Mouse (Mus musculus) brain, embryonic 14.5 days (tissue): ENCODE measurements around the gene Micu2.

ENCODE experiments used
- CTCF ChIP-seq: fragments of 200-500 bp; IDR thresholded peaks from 2 replicates; pipeline ENCODE4 v1.5.1; 2012; ENCODE audit warnings: inconsistent platforms, mild to moderate bottlenecking, moderate library complexity, borderline replicate concordance; ENCODE audit not compliant: insufficient read depth, insufficient read length; ENCODE audit errors: extremely low read depth
- POLR2A ChIP-seq: fragments of 200-500 bp; IDR thresholded peaks from 2 replicates; pipeline ENCODE4 v1.6.1; 2012; ENCODE audit warnings: mild to moderate bottlenecking, inconsistent platforms, borderline replicate concordance; ENCODE audit not compliant: poor library complexity, insufficient read depth, insufficient read length, severe bottlenecking; ENCODE audit errors: extremely low read depth

DNA sequence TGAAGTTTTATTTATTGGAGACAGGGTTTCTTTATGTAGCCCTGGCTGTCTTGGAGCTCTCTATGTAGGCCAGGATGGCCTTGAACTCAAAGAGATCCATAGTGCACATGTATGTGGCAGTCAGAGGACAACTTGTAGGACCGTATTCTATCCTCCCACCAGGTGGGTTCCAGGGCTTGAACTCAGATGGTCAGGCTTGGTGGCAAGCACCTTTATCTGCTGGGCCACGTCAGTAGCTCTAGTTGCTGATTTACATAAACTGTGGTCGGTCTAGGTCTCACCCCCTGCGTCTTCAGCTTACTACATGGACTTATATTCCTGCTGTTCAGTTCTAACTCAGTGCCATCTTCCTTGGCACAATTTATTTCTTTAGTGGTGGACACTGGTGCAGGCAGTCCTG, 87.7 kb downstream of the Micu2 start:
- TF ChIP-seq POLR2A, result no peak
- TF ChIP-seq CTCF, result no peak
